Mouse (Mus musculus): Measurements from ENCODE around the gene Thbs2. TPM values are rescaled to one million over a fixed set of nuclear protein-coding genes. Genes with fewer than 3 reads are reported as not detected.

The Thbs2 gene
- total RNA-seq, 2 experiments from 2014 or later, result 17.1 to 17.4 TPM

GRCm38 (mm10) chr17:14698188-14698587 is 4.2 kb upstream of the Thbs2 start:
- intact Hi-C loops (cut with DNase I), result no loop called here
- no peak for DNase-seq

- intact Hi-C loops (cut with DNase I), result no loop called here
- no peak for DNase-seq
Measured at GRCm38 (mm10) chr17:14697096-14697495, 3.1 kb upstream of the Thbs2 start.

GRCm38 (mm10) chr17:14696281-14696795 is 2.3 kb upstream of the Thbs2 start:
- intact Hi-C loops (cut with DNase I), result no loop called here
- no peak for DNase-seq

- DNase-seq, result no peak
- intact Hi-C loops (cut with DNase I), result no loop called here
Measured at GRCm38 (mm10) chr17:14693048-14693993, 714 bp downstream of the Thbs2 start.

GRCm38 (mm10) chr17:14691901-14692300 is 2.1 kb downstream of the Thbs2 start:
- no peak for DNase-seq
- intact Hi-C loops (cut with DNase I), result no loop called here

GRCm38 (mm10) chr17:14691197-14691596 is 2.8 kb downstream of the Thbs2 start:
- intact Hi-C loops (cut with DNase I), result no loop called here

GRCm38 (mm10) chr17:14682836-14683235 is 11.2 kb downstream of the Thbs2 start:
- DNase-seq, result no peak
- intact Hi-C loops (cut with DNase I), result no loop called here

More at GRCm38 (mm10) chr17:14691197-14691596, 2.8 kb downstream of the Thbs2 start:
- DNase-seq, result no peak

GRCm38 (mm10) chr17:14681047-14681446 is 13.0 kb downstream of the Thbs2 start:
- intact Hi-C loops (cut with DNase I), result no loop called here
- DNase-seq, result no peak

- intact Hi-C loops (cut with DNase I), result no loop called here
- no peak for DNase-seq
Measured at GRCm38 (mm10) chr17:14677198-14677597, 16.8 kb downstream of the Thbs2 start.

GRCm38 (mm10) chr17:14675517-14675916 is 18.5 kb downstream of the Thbs2 start:
- intact Hi-C loops (cut with DNase I), result no loop called here
- no peak for DNase-seq

GRCm38 (mm10) chr17:14672402-14672801 is 21.6 kb downstream of the Thbs2 start:
- DNase-seq, result peak; percentile 81 to 83

GRCm38 (mm10) chr17:14667225-14667624 is 26.8 kb downstream of the Thbs2 start:
- intact Hi-C loops (cut with DNase I), result no loop called here
- no peak for DNase-seq

More at GRCm38 (mm10) chr17:14672402-14672801, 21.6 kb downstream of the Thbs2 start:
- intact Hi-C loops (cut with DNase I), result loop anchor here (5.0 kb wide), 1 partner anchor 125 kb away; no protein-coding TSS in a partner anchor

GRCm38 (mm10) chr17:14666451-14666850 is 27.6 kb downstream of the Thbs2 start:
- DNase-seq, result no peak
- intact Hi-C loops (cut with DNase I), result no loop called here

- intact Hi-C loops (cut with DNase I), result no loop called here
- DNase-seq, result no peak
Measured at GRCm38 (mm10) chr17:14663366-14663765, 30.7 kb downstream of the Thbs2 start.

- intact Hi-C loops (cut with DNase I), result no loop called here
- DNase-seq, result no peak
Measured at GRCm38 (mm10) chr17:14662409-14662808, 31.6 kb downstream of the Thbs2 start.

GRCm38 (mm10) chr17:14659746-14660145 is 34.3 kb downstream of the Thbs2 start:
- DNase-seq, result no peak
- intact Hi-C loops (cut with DNase I), result no loop called here

- DNase-seq, result no peak
- intact Hi-C loops (cut with DNase I), result no loop called here
Measured at GRCm38 (mm10) chr17:14658123-14658522, 35.9 kb downstream of the Thbs2 start.

- intact Hi-C loops (cut with DNase I), result no loop called here
- no peak for DNase-seq
Measured at GRCm38 (mm10) chr17:14657123-14657522, 36.9 kb downstream of the Thbs2 start.

- DNase-seq, result no peak
- intact Hi-C loops (cut with DNase I), result no loop called here
Measured at GRCm38 (mm10) chr17:14654981-14655380, 39.1 kb downstream of the Thbs2 start.

GRCm38 (mm10) chr17:14652013-14652412 is 42.0 kb downstream of the Thbs2 start:
- intact Hi-C loops (cut with DNase I), result no loop called here
- no peak for DNase-seq

GRCm38 (mm10) chr17:14647996-14648640 is 45.9 kb downstream of the Thbs2 start:
- no peak for DNase-seq
- intact Hi-C loops (cut with DNase I), result no loop called here
